Mouse (Mus musculus): ENCODE measurements at regions not wholly inside any gene's neighbourhood (a gene's known extent, or its start where the extent isn't known, plus 50 kb on each side); places are given as distances from the start of the nearest gene placed in this dataset.

DNA sequence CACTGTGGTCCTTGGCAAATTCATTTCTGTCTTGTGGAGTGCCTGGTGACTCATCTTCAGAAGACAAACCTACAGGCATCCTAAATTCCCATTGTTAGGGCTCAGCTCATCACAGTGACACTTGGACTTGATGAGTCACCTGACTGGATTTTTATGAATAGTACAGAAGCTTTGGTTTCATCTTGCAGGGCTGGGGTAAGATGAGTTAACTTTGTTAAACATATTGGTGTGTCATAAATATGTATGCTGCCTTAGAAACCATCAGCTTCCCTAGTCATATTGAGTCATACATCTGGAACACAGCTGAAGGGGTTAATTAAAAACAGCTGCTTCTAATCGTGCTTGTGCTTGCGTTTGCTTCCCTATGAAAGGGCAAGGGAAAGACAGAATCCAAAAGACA lies 66.2 kb upstream of the Bnc2 start:
- Histone ChIP-seq H3K36me3 (ENCODE audit: insufficient read depth) (no peaks in the 10 kb centered on the region), H3K9ac (no peak overlapping the region), H3K9me3 (ENCODE audit: low read depth, low read length) (no peaks in the 10 kb centered on the region), H3K4me3 (ENCODE audit: low read depth, low read length) (no peak overlapping the region), H3K27ac (ENCODE audit: low read depth) (no peak overlapping the region), H3K4me2 (no peak overlapping the region), H3K4me1 (ENCODE audit: insufficient read depth) (no peaks in the 10 kb centered on the region), H3K27me3 (ENCODE audit: insufficient read depth, low read length) (no peaks in the 10 kb centered on the region)
- DNase-seq (no peak), ATAC-seq (ENCODE audit: insufficient read depth) (no peak)
- WGBS = 29% methylated on average over 2 of the region's 2 CpGs
- no peak for TF ChIP-seq CTCF (IDR thresholded peaks at IDR 0.05; ENCODE audit: low read depth)

GRCm38 (mm10) chr4:84740816-84741215 lies 65.7 kb upstream of the Bnc2 start:
- DNase-seq (no peak), ATAC-seq (ENCODE audit: insufficient read depth) (no peak)
- no peak for TF ChIP-seq CTCF (IDR thresholded peaks at IDR 0.05; ENCODE audit: low read depth)
- Histone ChIP-seq H3K27ac (ENCODE audit: low read depth) (no peak overlapping the region), H3K36me3 (ENCODE audit: insufficient read depth) (no peaks in the 10 kb centered on the region), H3K27me3 (ENCODE audit: insufficient read depth, low read length) (no peaks in the 10 kb centered on the region), H3K4me3 (ENCODE audit: low read depth, low read length) (no peak overlapping the region), H3K9ac (no peak overlapping the region), H3K4me2 (no peak overlapping the region), H3K4me1 (ENCODE audit: insufficient read depth) (no peaks in the 10 kb centered on the region), H3K9me3 (ENCODE audit: low read depth, low read length) (no peaks in the 10 kb centered on the region)
- 78% methylated on average over 2 of the region's 3 CpGs for WGBS
